Mouse (Mus musculus): Measurements from ENCODE around the gene Emilin2.

The Emilin2 gene

DNA sequence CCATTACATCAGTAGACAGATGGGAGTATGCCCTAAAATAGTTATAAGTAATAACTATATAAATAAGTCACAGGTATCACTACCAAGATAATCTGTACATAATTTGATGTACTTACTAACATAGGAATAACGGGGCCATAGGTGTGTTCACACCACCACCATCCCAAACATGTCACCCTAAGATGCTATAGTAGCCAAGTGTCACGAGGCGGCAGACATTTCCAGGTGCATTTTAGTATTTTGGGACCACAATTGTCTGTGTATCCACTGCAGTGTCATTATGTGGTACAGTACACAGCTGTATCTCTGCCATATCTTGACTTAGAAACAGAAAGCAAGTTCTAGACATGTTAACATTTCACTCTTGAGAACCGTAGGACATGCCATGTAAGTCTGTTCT is 78.6 kb downstream of the Emilin2 start:
- no peak for DNase-seq (ENCODE audit: low spot score)

DNA sequence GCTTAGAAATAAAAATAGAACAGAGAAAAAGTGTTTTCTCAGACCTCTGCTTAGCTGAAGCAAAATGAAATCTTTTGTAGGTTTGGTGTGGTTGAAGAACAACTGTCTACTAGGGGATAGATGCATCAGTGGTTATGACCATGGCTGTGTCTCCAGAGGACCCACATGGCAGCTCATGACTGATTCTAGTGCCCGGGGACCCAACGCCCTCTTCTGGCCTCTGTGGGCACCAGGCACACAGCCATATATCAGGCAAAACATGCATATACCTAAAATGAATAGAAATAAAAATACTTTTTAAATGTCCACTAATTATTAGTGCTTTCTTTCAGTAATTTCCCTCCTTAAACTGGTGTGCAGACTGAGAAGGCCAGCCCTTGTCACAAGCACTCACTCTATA is 79.8 kb downstream of the Emilin2 start:
- DNase-seq (ENCODE audit: low spot score): no peak

DNA sequence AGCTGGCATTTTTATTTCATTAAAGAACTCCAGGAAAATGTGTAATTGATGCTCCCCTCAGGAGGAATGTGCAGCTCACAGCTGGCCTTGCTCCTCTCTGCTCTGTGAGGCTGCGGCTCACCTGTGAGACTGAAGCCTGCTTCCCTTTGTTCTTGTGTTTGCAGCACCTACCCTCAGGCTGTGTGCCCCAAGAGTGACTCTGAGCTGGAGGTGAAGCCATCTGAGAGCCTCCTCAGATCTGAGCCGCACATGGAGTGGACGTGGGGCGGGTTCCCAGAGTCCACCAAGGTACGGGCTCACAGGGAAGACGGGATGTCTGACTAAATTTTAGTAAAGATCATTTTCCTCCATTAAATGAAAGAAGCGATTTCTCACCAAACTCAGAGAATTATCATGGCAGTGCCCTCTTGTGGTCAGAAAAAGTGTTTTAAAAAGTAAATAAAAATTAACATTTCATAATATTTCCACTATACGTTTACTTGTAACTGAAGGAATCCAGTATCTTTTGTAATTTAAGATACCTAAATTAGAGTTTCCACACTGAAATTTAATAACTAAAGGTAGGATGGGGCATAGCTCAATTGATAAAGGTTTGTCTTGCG is 81.6 kb downstream of the Emilin2 start:
- no peak for DNase-seq (ENCODE audit: low spot score)

DNA sequence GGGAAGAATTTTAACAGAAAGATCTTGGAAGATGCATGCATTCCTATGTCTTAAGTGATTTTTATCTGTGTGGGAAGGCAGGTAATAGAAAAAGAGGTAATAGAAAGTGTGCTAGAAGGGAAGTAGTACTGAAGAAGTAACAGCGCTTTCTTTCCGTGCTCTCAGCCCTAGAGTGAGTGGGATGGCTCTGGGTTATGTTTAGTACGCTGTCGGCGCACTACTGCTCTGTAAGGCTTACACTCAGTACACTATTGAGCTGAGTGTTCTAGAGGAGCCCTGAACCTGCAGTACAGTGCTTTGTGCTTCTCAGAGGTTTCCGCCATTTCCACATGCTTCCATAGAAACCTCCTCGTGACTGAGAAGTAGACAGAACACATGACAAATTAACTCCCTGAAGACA is 83.1 kb downstream of the Emilin2 start:
- DNase-seq (ENCODE audit: low spot score): no peak

DNA sequence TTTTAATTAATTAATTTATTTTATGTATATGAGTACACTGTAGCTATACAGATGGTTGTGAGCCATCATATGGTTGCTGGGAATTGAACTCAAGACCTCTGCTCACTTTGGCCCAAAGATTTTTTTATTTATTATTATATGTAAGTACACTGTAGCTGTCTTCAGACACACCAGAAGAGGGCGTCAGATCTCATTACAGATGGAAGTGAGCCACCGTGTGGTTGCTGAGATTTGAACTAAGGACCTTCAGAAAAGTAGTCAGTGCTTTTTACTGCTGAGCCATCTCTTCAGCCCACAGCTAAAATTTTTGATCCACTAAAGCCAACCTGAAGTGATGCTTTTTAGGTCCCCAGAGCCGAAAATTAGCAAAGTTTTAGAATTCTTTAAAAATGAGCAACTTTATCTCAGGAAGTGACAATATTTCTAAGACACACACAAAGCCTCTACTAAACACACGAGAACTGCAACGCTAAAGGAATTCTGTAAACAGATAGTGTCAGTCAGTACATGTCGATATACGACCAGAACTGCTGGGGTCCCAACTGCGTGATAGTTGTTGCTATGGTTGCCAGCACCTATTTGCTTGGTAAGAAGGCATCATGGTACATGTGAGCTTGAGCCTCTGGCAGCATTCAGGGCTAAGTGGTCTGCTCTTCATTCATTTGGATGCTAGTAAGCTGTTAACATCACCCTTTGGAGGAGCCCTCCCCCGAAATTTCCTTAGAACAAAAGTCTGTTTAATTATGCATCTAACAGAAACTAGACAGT is 84.5 kb downstream of the Emilin2 start:
- DNase-seq (ENCODE audit: low spot score): no peak

DNA sequence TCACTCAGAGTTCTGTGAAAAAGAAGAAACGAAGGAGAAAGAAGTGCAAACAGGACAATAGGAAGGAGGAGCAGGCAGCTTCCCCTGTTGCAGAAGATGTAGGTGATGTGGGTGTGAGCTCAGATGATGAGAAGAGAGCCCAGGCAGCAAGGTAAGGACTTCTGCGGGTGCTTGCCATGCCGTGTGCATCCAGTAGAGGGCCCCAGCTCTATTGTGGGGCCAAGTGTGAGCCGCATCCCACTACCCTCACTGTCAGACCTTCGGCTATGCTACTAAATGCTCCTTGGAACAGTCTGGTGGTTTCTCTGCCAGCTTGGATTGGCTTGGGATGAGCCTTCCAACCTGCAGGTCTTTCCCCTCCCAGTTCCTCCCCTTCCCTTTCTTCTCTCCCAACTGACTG is 86.7 kb downstream of the Emilin2 start:
- DNase-seq (ENCODE audit: low spot score): no peak

DNA sequence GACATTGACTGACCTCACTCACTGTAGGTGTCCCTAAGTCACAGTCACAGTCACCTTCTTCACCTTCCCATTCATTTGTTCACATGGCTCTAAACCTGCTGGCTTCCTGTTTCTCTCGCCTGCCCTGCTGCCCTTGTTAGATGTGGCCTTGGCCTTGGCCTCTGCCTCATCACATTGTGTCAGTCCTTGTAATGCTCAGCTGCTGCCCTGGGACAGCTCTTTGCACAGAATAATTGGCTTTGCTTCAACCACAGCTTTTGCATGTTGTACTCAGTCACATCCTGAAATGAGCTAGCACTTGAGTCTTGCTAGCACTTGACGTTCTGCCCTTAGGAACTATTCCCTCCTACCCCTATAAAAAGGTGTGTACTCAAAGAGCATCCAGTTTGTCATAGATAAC is 87.3 kb downstream of the Emilin2 start:
- DNase-seq (ENCODE audit: low spot score): no peak

DNA sequence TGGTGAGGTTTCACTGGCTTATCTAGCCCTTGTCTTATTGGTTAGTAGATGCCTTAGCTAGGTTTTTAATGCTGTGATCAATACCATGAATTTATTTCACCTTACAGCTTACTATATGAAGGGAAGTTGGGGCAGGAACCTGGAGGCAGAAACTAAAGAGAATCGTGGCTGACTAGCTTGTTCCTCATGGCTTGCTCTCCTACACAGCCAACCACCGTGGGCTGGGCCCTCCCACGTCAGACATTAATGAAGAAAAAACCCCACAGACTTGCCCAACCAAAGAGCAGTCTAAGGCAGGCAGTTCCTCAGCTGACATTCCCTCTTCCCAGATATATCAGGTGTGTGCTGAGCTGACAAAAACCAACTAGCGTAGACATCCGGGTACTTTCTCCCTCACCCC is 88.1 kb downstream of the Emilin2 start:
- no peak for DNase-seq (ENCODE audit: low spot score)

DNA sequence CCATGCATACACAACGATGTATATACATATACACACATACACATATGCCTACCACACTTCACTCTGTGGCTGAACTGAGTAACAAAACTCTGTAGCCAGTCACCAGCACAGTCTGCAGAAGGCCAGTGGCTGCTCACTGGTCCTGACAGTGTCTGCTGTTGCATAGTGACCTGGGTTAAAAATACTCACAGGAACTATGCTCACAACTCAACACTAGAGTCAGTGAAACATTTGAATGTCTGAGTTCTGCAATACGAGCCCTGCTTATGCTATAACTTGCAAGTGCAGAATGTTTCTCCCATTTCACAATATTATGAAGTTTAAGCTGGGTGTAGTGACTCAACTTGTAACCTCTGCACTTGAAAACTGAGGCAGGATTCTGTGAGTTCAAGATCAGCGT is 90.4 kb downstream of the Emilin2 start:
- DNase-seq (ENCODE audit: low spot score): no peak

DNA sequence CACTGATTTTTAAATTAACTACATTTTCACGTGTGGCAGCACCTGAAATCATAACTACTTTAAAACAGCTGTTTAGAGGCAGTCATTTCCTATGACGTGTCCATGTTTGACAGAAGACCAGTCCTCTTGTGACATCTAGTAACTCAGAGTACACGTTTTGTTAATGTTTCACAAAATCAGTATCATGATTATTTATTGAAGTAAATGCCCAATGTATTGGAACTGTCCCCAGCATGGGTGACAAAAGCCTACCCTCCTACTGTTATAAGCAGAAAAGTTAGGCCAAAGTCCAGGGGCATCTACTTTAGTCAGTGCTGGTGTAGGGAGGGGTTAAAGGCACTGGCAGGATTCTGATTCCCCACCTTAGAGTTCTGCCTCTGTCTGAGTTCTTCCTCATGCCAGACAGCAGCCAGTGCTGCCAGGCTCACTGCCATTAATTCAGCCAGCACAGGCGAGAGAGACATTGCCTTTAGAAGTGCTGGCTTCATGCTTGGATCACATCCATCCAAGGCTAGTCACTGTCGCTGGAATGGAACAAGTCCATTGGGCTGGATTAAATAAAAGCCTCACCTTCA is 94.6 kb downstream of the Emilin2 start:
- DNase-seq (ENCODE audit: low spot score): no peak

DNA sequence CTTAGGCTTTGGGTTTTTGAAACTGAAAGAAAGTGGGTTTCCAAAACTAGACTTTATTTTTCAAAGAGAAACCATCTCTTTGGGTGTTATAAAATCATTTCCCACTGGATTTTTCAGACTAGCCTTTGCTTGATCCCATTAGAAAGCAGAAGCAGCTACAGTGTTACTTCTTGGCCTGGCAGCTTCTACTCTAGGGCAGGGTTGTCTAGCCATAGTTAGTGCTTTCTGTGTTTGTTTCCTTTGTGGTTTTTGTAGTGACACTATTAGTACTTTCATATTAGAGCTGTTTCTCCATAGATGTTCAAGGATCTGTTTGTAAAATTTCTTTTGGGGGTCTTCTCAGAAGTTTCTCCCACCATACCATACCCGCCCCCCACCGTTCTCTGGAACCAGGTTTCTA is 95.5 kb downstream of the Emilin2 start:
- no peak for DNase-seq (ENCODE audit: low spot score)

DNA sequence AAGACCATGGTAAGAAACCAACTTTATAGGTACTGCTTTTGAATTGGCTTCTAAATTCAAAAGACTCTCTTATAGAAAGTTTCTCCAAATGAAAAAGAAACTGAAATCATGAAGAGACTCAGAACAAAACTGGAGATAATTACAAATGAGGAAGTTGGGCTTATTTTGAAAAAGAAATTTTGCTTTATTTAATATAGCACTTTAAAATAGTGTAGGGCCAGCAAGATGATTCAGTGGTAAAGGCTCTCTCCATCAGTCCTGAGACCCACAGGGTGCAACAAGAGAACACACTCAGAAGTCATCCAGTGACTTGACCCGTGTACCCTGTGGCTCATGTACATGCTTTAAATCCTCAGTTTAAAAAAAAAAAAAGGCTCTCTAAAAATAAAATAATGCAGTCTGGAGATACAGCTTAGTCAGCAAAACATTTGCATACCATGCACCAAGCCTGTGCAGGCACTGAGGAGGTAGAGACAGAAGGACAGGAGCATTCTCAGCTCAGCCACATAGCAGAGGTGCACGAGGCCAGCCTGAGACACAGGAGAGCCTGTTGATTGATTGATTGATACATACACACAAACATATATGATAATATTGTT is 96.4 kb downstream of the Emilin2 start:
- no peak for DNase-seq (ENCODE audit: low spot score)

DNA sequence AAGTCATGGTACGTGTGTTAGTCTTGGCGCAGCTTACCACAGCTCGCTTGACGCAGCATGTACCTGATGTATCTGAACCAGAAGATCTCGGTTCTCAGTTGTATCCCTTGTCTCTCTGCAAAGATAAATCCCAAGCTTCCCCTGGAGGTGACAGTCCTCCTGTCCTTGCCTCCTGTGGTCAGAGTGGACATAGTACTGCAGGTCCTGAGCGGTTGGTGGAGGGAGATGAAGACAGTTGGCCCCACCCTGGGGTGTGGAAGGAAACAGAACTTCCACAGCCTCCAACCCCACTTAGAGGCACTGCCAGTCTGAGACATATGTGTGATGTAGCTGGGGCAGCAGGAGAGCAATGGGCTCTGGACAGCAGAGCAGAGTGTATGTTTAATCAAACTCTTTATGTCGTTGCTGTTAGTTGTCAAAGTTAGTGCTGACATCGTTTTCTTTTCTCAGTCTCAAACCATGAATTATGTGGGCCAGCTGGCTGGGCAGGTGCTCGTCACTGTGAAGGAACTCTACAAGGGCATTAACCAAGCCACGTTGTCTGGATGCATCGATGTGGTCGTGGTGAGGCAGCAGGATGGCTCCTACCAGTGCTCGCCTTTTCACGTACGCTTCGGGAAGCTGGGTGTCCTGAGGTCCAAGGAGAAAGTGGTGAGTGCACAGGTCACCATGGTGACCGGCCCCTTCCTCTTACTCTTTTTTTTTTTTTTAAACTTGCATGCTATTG is 97.1 kb downstream of the Emilin2 start:
- no peak for DNase-seq (ENCODE audit: low spot score)

DNA sequence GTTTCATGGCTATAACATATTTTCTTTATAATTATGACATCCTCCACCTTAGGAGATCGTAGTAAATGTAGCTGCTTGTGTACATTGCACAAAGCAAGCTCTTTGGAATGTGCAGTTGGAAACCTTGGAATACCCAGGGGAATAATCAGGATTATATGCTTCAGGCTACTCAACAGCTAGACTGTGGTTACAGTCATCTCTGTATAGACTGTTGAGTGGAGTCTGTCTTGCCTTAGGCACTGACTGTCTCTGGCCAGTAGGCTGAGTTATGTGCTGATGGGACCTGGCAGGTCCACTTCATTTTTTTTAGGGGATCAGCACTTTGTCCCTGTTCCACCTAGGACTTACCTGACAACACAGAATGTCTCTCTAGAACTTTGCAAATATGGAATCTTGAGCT is 98.1 kb downstream of the Emilin2 start:
- no peak for DNase-seq (ENCODE audit: low spot score)

DNA sequence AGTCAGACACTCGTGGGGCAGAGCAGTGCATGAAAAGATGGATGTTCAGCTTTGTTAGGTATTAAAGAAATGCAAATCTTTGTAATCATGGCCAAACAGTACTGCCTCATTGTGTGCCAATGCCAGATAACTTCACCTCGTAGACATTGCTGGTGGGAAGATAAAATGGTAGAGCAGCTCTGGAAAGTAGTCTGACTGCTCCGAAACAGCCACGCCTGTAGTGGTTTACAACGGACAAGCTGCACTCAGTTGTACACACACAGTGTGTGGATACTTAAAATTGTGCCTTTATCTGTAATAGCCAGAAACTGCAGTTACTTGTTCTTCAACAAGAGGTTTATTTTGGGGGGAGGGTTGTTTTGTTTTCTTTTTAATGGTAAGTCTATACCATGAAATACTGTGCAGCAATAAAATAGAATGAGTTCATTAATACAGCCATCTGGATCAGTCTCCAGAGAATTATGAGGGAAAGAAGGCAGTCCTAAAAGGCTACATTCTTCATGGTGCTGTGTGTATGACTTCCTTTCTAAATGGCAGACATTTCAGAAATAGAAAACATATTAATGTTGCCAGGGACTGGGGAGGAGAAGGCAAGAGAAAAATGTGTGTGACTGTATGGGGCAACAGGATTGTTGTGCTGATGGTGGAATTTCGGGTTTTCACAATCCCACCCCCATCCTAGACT is 99.7 kb downstream of the Emilin2 start:
- DNase-seq (ENCODE audit: low spot score): peak; percentile 86

DNA sequence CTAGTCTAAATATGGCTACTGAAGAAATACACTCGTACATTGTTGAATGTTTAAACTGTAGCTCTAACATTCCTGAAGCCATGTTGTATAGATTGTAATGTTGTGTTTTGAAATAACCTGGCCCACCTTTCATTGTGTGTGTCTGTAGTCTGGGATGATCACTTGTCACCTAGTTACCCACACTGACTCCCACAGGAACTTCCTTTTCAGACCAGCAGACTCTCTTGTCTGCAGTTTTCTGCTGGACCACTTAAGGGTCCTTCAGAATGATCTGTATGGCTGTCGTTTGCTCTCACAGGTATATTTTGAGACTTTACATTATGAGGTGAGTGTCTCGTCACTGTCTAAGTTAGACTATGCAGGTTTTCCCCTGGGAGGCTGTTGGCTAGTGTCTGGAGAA is 101.8 kb downstream of the Emilin2 start:
- no peak for DNase-seq (ENCODE audit: low spot score)

DNA sequence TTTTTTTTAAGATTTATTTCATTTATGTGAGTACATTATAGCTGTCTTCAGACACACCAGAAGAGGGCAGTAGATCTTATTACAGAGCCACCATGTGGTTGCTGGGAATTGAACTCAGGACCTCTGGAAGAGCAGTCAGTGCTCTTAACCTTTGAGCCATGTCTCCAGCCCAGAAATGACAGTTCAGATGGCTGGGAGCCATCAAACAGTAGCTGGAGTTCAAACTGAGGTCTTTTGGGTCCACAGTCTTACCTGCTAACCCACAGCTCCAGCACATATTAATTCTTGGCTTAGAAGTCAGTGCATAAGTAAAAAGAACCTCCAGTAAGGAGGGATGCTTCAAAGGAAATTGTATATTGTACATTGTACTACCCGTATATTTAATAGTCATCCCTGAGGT is 102.9 kb downstream of the Emilin2 start:
- DNase-seq (ENCODE audit: low spot score): no peak

DNA sequence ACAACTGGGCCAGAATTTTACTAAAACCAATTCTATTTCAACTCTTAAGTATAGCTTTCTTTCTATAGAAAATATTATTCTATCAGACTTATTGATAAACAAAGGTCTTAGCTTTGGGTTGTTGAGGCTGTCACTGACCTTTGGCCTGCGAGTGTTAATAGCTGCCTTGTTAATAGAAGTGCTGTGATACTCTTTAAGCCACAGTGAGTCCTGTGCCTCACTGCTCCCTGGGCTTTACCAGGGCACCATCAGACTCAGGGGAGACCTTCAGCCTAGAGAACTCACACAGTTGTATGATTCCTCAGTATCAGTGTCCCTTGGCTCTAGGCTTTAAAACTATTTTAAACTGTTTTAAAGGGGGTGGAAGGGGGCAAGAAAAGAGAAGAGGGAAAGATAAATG is 103.4 kb downstream of the Emilin2 start:
- DNase-seq (ENCODE audit: low spot score): no peak

DNA sequence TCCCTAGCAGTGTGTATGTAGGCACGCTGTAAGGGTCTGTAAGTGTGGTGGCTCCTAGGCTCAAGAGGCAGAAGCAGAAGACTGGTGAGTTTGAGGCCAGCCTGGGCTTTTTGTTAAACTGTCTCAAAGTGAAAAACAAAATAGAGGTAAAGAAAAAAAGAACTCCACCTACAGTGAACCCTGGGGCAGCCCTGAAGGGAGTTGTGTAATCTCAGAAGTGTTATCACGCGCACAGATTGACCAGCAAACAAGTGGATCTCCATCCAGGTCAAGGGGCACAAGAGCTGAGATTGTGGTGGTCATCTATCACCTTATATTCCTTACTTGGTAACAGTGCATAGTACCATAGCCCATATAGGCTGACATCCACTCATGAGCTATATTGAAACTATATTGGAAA is 104.5 kb downstream of the Emilin2 start:
- no peak for DNase-seq (ENCODE audit: low spot score)

DNA sequence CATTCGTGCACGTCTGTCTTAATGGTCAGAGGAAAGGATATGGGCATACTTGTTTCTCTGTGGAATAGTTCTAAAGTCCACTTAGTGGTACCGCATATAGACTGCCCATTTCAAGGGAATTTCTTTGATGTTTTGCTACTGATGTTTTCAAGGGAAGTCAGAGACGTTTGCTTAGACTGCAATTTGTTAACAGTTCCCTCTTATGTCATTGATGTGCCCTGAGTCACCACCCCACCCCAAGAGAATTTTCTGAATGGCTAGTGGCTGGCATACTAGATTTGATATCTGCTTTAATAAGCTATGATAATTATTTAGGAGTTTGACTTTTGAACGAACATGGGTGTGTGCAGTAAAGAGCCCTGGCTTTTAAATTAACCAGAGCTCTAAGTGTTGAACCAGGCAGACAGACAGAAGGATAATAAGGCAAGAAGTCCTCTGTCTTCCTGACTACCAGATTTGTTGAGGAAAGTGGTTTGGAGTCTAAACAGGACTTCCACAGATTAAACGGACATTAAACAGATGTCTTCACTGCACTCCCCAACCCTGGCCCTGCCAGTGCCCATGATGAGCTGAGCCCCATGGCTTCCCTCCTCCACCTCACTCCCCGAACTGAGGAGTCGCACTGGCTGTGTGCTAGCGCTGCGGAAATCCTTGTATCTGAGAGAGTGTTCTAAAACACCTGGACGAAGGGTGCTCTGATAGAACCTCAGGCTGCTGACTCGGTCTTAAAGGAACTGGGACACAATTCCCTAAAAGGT is 105.5 kb downstream of the Emilin2 start:
- no peak for DNase-seq (ENCODE audit: low spot score)

DNA sequence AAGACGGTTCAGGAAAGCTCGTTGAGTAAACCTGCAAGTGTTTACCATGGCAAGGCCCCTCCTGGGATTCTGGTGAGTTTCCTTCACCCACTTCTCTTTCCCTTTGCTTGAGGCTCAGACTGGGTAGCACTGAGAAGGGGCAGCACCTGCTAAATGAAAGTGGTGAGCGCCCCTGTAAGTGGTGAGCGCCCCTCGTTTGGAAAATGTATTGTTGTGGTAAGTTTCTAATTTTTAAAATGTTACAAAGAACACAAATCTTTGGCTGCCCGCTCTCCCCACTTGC is 107.0 kb downstream of the Emilin2 start:
- DNase-seq (ENCODE audit: low spot score): no peak

All from c-Kit-positive CD71-positive TER-119-positive erythroid progenitor cells, embryonic 14.5 days (primary cell).